Mouse (Mus musculus) liver, embryonic 14.5 days (tissue): Measurements from ENCODE around the gene Fcgr4. TPM values are rescaled to one million over a fixed set of nuclear protein-coding genes. Genes with fewer than 3 reads are reported as not detected.
"Not testable (repeated sequence)": the region's sequence is repeated elsewhere in the genome, so short reads cannot be mapped to it uniquely, and the experiment has no call there.

Experiments
- ATAC-seq: fragments of 200-750 bp; cut with Nextera tagmentation; 2 replicates; pipeline ENCODE4 v1.8.0; 2017; ENCODE audit warnings: moderate number of reproducible peaks, mild to moderate bottlenecking, moderate library complexity; ENCODE audit not compliant: insufficient read depth
- DNase-seq, 3 experiments: peaks; one replicate each; pipeline ENCODE4 v3.0.0-alpha.2; 2012 to 2013; ENCODE audit warnings: low read depth in 3 of 3, low spot score in 3 of 3
- H3K27ac ChIP-seq: fragments of 300-500 bp; sonication (generic); 2 replicates; pipeline ENCODE4 v1.5.1; 2014; ENCODE audit warnings: moderate library complexity, mild to moderate bottlenecking, control low read depth, inconsistent platforms
- H3K27me3 ChIP-seq: fragments of 300-500 bp; sonication (generic); 2 replicates; pipeline ENCODE4 v1.6.1; 2014; ENCODE audit warnings: mild to moderate bottlenecking, low read length, moderate library complexity; ENCODE audit not compliant: control insufficient read depth, insufficient read depth
- H3K36me3 ChIP-seq: fragments of 300-500 bp; sonication (generic); replicated peaks from 2 replicates; pipeline ENCODE4 v1.6.1; 2014; ENCODE audit warnings: low read depth; ENCODE audit not compliant: control insufficient read depth, insufficient read depth
- H3K4me1 ChIP-seq, 2 experiments: fragments of 200-500 bp in 1 of 2; fragments of 300-500 bp in 1 of 2; sonication (generic) in 1 of 2; replicated peaks; 2 replicates each; pipeline ENCODE4 v1.6.1; 2012 to 2014; ENCODE audit warnings: antibody characterized with exemption in 1 of 2, inconsistent platforms in 1 of 2, low read length in 1 of 2; ENCODE audit not compliant: control insufficient read depth in 2 of 2, insufficient read depth in 2 of 2
- H3K4me2 ChIP-seq: fragments of 300-500 bp; sonication (generic); 2 replicates; pipeline ENCODE4 v1.6.1; 2014; ENCODE audit warnings: low read depth, mild to moderate bottlenecking, control low read depth, moderate library complexity
- H3K4me3 ChIP-seq, 2 experiments: fragments of 200-500 bp in 1 of 2; fragments of 300-500 bp in 1 of 2; sonication (generic) in 1 of 2; 2 replicates each; pipeline ENCODE4 v1.5.1; 2012 to 2014; ENCODE audit warnings: low read depth in 2 of 2, low read length in 2 of 2, mild to moderate bottlenecking in 2 of 2, control low read depth in 1 of 2, inconsistent platforms in 1 of 2, moderate library complexity in 1 of 2; ENCODE audit not compliant: insufficient read depth in 1 of 2
- H3K9ac ChIP-seq: fragments of 300-500 bp; sonication (generic); replicated peaks from 2 replicates; pipeline ENCODE4 v1.6.1; 2014; ENCODE audit warnings: mild to moderate bottlenecking, control low read depth, moderate library complexity
- H3K9me3 ChIP-seq: fragments of 300-500 bp; sonication (generic); 2 replicates; pipeline ENCODE4 v1.6.1; 2016; ENCODE audit warnings: low read length, mixed read lengths; ENCODE audit not compliant: control insufficient read depth
- CTCF ChIP-seq: IDR thresholded peaks from 2 replicates; pipeline ENCODE4 v1.5.1; 2016; ENCODE audit warnings: antibody characterized with exemption, low read depth, control low read depth
- EP300 ChIP-seq: IDR thresholded peaks from 2 replicates; pipeline ENCODE4 v1.6.1; 2016; ENCODE audit warnings: antibody characterized with exemption, low read depth
- WGBS: fragments of 180-500 bp; shearing (Covaris S2); extraction: QIAGEN DNeasy Blood & Tissue Kit; methylation state at CpG from one replicate; pipeline ENCODE4 v1.1.7; 2014; ENCODE audit not compliant: insufficient replicate concordance; 5-methylcytosine and 5-hydroxymethylcytosine counted together
- polyA plus RNA-seq, 2 experiments: library from polyadenylated mRNA; depleted of rRNA in 1 of 2; stranded (reverse) in 1 of 2; unstranded in 1 of 2; fragments of >200 nt; fragmentation: Nextera tagmentation in 1 of 2; extraction: Ambion mirVana in 1 of 2; gene quantifications; 2 replicates each; pipeline versions ENCODE4 v1.2.1 to v1.2.3; 2012 to 2014

Gene Fcgr4
- polyA plus RNA-seq, 2 experiments, result 1.7 to 2.6 TPM

GRCm38 (mm10) chr1:170975751-170976161 lies 43.0 kb upstream of the Fcgr4 start:
- Histone ChIP-seq H3K4me3 (peak overlapping the region in 1 of 2 experiments; percentile 38; a peak in 3 of 4 replicates), H3K36me3 (no peaks in the 10 kb centered on the region), H3K9me3 (no peaks in the 10 kb centered on the region), H3K4me1 (peaks cover 0 to 4% of the 10 kb centered on the region in 2 experiments; a peak in 1 of 4 replicates), H3K9ac (no peak overlapping the region), H3K27me3 (no peaks in the 10 kb centered on the region), H3K4me2 (peak overlapping the region; percentile 13; the same call in 1 of the 2 replicates), H3K27ac (no peak overlapping the region)
- DNase-seq, result no peak
- TF ChIP-seq CTCF (no peak), EP300 (no peak)
- ATAC-seq, result no peak
- WGBS, result 23% methylated on average over 7 of the region's 7 CpGs

GRCm38 (mm10) chr1:170976447-170976846 lies 42.3 kb upstream of the Fcgr4 start, which contains the start of gene Fcgr2b:
Gene Fcgr2b, minus strand, starts transcription at chr1:170976547.
- WGBS, result 58% methylated on average over 5 of the region's 5 CpGs
- H3K4me1 ChIP-seq, result peaks cover 0 to 4% of the 10 kb centered on the region in 2 experiments; a peak in 1 of 4 replicates
- TF ChIP-seq EP300 (no peak), CTCF (no peak)
- no peaks in the 10 kb centered on the region for H3K27me3 ChIP-seq
- no peak for DNase-seq
- no peak for ATAC-seq
- H3K4me2 ChIP-seq, result peak within 1 kb of the TSS; percentile 13; the same call in 1 of the 2 replicates
- H3K36me3 ChIP-seq, result no peaks in the 10 kb centered on the region
- H3K9ac ChIP-seq, result no peak within 1 kb of the TSS
- H3K4me3 ChIP-seq, result peak within 1 kb of the TSS in 1 of 2 experiments; percentile 38; a peak in 3 of 4 replicates
- H3K27ac ChIP-seq, result no peak within 1 kb of the TSS
- H3K9me3 ChIP-seq, result no peaks in the 10 kb centered on the region

- WGBS, result 54% methylated on average over 4 of the region's 4 CpGs
- peaks cover 0 to 2% of the 10 kb centered on the region in 2 experiments; a peak in 1 of 4 replicates for H3K4me1 ChIP-seq
- H3K4me3 ChIP-seq, result no peak overlapping the region
- DNase-seq (no peak), ATAC-seq (no peak)
- H3K4me2 ChIP-seq, result no peak overlapping the region
- no peak overlapping the region for H3K27ac ChIP-seq
- no peaks in the 10 kb centered on the region for H3K9me3 ChIP-seq
- no peaks in the 10 kb centered on the region for H3K27me3 ChIP-seq
- no peak for TF ChIP-seq CTCF
- TF ChIP-seq EP300, result no peak
- no peaks in the 10 kb centered on the region for H3K36me3 ChIP-seq
- no peak overlapping the region for H3K9ac ChIP-seq
Observed at GRCm38 (mm10) chr1:170978601-170979000, 40.1 kb upstream of the Fcgr4 start.

GRCm38 (mm10) chr1:170981679-170982078 lies 37.0 kb upstream of the Fcgr4 start:
- H3K4me1 ChIP-seq, H3K36me3 ChIP-seq, H3K4me2 ChIP-seq, H3K27ac ChIP-seq, H3K27me3 ChIP-seq, DNase-seq, H3K4me3 ChIP-seq, ATAC-seq, H3K9me3 ChIP-seq, H3K9ac ChIP-seq: not testable (repeated sequence)
- 45% methylated on average over 1 of the region's 1 CpGs for WGBS

GRCm38 (mm10) chr1:170982301-170982700 lies 36.4 kb upstream of the Fcgr4 start:
- Histone ChIP-seq H3K27me3 (no peaks in the 10 kb centered on the region), H3K4me2 (no peak overlapping the region), H3K4me3 (no peak overlapping the region), H3K9ac (no peak overlapping the region), H3K27ac (no peak overlapping the region), H3K36me3 (no peaks in the 10 kb centered on the region), H3K4me1 (no peaks in the 10 kb centered on the region), H3K9me3 (no peaks in the 10 kb centered on the region)
- no peak for DNase-seq
- WGBS, result 63% methylated on average over 2 of the region's 2 CpGs
- TF ChIP-seq CTCF, result no peak
- TF ChIP-seq EP300, result no peak
- no peak for ATAC-seq
